ENCODE assay signal across 9 mouse cellular contexts in the genomic region with DNA sequence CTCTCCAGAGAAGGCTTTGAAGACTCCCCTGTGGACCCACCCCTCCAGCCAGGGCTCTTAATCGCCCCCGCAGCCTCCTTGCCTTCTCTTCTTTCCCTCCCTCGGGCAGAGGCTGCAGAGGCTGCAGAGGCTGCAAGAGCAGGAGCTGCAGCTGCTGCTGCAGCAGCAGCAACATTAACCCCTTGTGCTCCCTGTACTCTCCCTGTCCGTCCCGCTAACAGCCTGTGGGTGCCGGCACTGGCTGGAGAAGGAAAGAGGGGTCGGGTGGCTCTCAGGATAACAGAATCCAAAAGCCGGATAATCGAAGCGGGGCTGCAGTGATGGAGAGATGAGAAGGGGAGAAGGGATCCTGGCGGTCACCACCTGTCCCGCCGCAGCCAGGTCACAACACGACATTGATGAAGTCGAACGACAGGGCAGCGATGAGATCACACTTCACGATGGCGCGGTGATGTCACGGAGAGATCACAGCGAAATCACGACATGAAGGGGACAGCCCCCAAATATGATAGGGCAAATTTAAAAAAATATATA. TPM values are rescaled to one million over a fixed set of nuclear protein-coding genes. Genes with fewer than 3 reads are reported as not detected.
DNase-seq lines count a peak whose midpoint lies in the region; ATAC-seq and TF ChIP-seq lines count a peak whose summit lies in the region.
"Had no signal": no experiment of that assay in that cellular context is flagged by ENCODE, and none has a peak within 500 bp of the region (broad histone marks: within the 10 kb centered on the region; RNA-seq: fewer than 3 reads in every experiment).

No protein-coding gene starts in this region.

- DNase-seq in heart, adult 18-20 months, result no peak
- DNase-seq in thymus, postnatal 14 days, result peak; percentile 41
- no peak for DNase-seq in thymus, adult 18-20 months
- peak; percentile 67 for DNase-seq in limb, embryonic 10.5 days (ENCODE audit: low spot score)
- DNase-seq in gastrocnemius, postnatal 14 days, result no peak

- peak overlapping the region; percentile 83 for H3K9ac ChIP-seq in heart, embryonic 12.5 days
- peak overlapping the region; percentile 85 for H3K9ac ChIP-seq in embryonic facial prominence, embryonic 13.5 days

- intact Hi-C loops in gastrocnemius, postnatal 14 days (cut with DNase I; ENCODE audit: low total_unique reads), result no loop called here

- H3K27me3 ChIP-seq in heart, embryonic 12.5 days (replicated peaks), result no peaks in the 10 kb centered on the region
- H3K27me3 ChIP-seq in embryonic facial prominence, embryonic 13.5 days, result no peaks in the 10 kb centered on the region
- H3K27me3 ChIP-seq in limb, embryonic 10.5 days (ENCODE audit: low read depth, poor library complexity, severe bottlenecking), result no peaks in the 10 kb centered on the region
- H3K27me3 ChIP-seq in myocyte (ENCODE audit: control insufficient read depth, insufficient read depth, insufficient read length), result no peaks in the 10 kb centered on the region

- ATAC-seq in heart, embryonic 12.5 days (ENCODE audit: insufficient number of reproducible peaks, low FRiP score), result 0 out of 2 replicates have a peak, but pooled peaks have one; percentile 0
- no peak for ATAC-seq in embryonic facial prominence, embryonic 13.5 days (ENCODE audit: insufficient number of reproducible peaks, insufficient read depth, low FRiP score, low TSS enrichment, low read depth)

- peak overlapping the region; percentile 47 for H3ac ChIP-seq in myocyte (ENCODE audit: control insufficient read depth, insufficient read length)

- peak overlapping the region; percentile 96 for H3K4me2 ChIP-seq in heart, embryonic 12.5 days
- H3K4me2 ChIP-seq in embryonic facial prominence, embryonic 13.5 days, result peak overlapping the region; percentile 100
- peak overlapping the region; percentile 71 for H3K4me2 ChIP-seq in myocyte (ENCODE audit: low read depth)

- peak overlapping the region; percentile 89; the same call in 1 of the 2 replicates for H3K27ac ChIP-seq in heart, embryonic 12.5 days (ENCODE audit: poor library complexity, severe bottlenecking)
- H3K27ac ChIP-seq in embryonic facial prominence, embryonic 13.5 days, result peak overlapping the region; percentile 95
- H3K27ac ChIP-seq in limb, embryonic 10.5 days, result peak overlapping the region; percentile 91

- under 1% methylated on average over 23 of the region's 23 CpGs for WGBS in heart, embryonic 12.5 days
- WGBS in embryonic facial prominence, embryonic 13.5 days, result under 1% methylated on average over 23 of the region's 23 CpGs
- WGBS in limb, embryonic 10.5 days, result under 1% methylated on average over 23 of the region's 23 CpGs

- H3K9me3 ChIP-seq in heart, embryonic 12.5 days (replicated peaks), result no peaks in the 10 kb centered on the region
- no peaks in the 10 kb centered on the region for H3K9me3 ChIP-seq in embryonic facial prominence, embryonic 13.5 days
- H3K9me3 ChIP-seq in limb, embryonic 10.5 days (replicated peaks), result no peaks in the 10 kb centered on the region

- H3K36me3 ChIP-seq in heart, embryonic 12.5 days, result peaks cover 36% of the 10 kb centered on the region
- peaks cover 30% of the 10 kb centered on the region for H3K36me3 ChIP-seq in embryonic facial prominence, embryonic 13.5 days
- peaks cover 42% of the 10 kb centered on the region for H3K36me3 ChIP-seq in limb, embryonic 10.5 days
- H3K36me3 ChIP-seq in myocyte (ENCODE audit: control insufficient read depth, insufficient read depth), result peaks cover 1% of the 10 kb centered on the region

- peaks cover 4% of the 10 kb centered on the region for H3K79me2 ChIP-seq in myocyte (ENCODE audit: control insufficient read depth, insufficient read depth)

- H3K4me1 ChIP-seq in heart, embryonic 12.5 days (replicated peaks), result peaks cover 34% of the 10 kb centered on the region
- peaks cover 52% of the 10 kb centered on the region for H3K4me1 ChIP-seq in embryonic facial prominence, embryonic 13.5 days
- peaks cover 53% of the 10 kb centered on the region for H3K4me1 ChIP-seq in limb, embryonic 10.5 days

- no peak for TF ChIP-seq POLR2A in myocyte (IDR thresholded peaks at IDR 0.05; ENCODE audit: insufficient read length, low read depth)

- peak overlapping the region; percentile 86 for H3K4me3 ChIP-seq in heart, embryonic 12.5 days
- peak overlapping the region; percentile 93 for H3K4me3 ChIP-seq in embryonic facial prominence, embryonic 13.5 days
- peak overlapping the region; percentile 89 for H3K4me3 ChIP-seq in limb, embryonic 10.5 days
- H3K4me3 ChIP-seq in myocyte, result peak overlapping the region; percentile 81

TF ChIP-seq in myocyte, 11 proteins besides CTCF, POLR2A, EP300 and RAD21:
- TF ChIP-seq TCF12 (IDR thresholded peaks at IDR 0.05; ENCODE audit: insufficient read depth, poor library complexity, severe bottlenecking) (no peak), POLR2AphosphoS2 (IDR thresholded peaks at IDR 0.05; ENCODE audit: insufficient read length, low read depth) (no peak), CEBPB (IDR thresholded peaks at IDR 0.05; ENCODE audit: insufficient read depth, poor library complexity, severe bottlenecking) (no peak), MYOG (IDR thresholded peaks at IDR 0.05; ENCODE audit: control insufficient read depth in 1 of 3, insufficient read depth in 1 of 3, insufficient read length in 2 of 3, low read depth in 2 of 3) (peak in 1 of 3 experiments; percentile 11), E2F4 (IDR thresholded peaks at IDR 0.05; ENCODE audit: insufficient read depth) (no peak), USF1 (IDR thresholded peaks at IDR 0.05; ENCODE audit: low read depth) (no peak), TCF3 (IDR thresholded peaks at IDR 0.05; ENCODE audit: insufficient read length, low read depth) (no peak), MYOD1 (IDR thresholded peaks at IDR 0.05; ENCODE audit: control insufficient read depth in 1 of 3, insufficient read length in 2 of 3, low read depth in 2 of 3) (peak in 1 of 3 experiments; percentile 2), SRF (IDR thresholded peaks at IDR 0.05; ENCODE audit: control insufficient read depth, insufficient read length, low read depth) (no peak), REST (IDR thresholded peaks at IDR 0.05; ENCODE audit: insufficient read depth, insufficient read length) (no peak), MAX (IDR thresholded peaks at IDR 0.05; ENCODE audit: low read depth) (no peak)

RNA-seq across cellular contexts. Expression of gene Ncdn, which starts 0.6 kb away (rescaled TPM):
- polyA plus RNA-seq in heart, embryonic 12.5 days (2016; fragmentation: Nextera tagmentation; extraction: Ambion mirVana), result 31.3 and 32.4 TPM in 2 replicates
- 10 to 100 TPM; 15.8 to 17.1 TPM for total RNA-seq in heart, adult 18-20 months (2021)
- 29.5 and 30.7 TPM in 2 replicates for polyA plus RNA-seq in embryonic facial prominence, embryonic 13.5 days (2015; fragmentation: Nextera tagmentation; extraction: Ambion mirVana)
- polyA plus RNA-seq in limb, embryonic 10.5 days (2016; fragmentation: Nextera tagmentation; extraction: Ambion mirVana), result 37.7 and 41.3 TPM in 2 replicates
- 25.8 TPM for polyA plus RNA-seq in myocyte (2012; fragmentation: generic; extraction: Trizol)
- total RNA-seq in gastrocnemius, postnatal 14 days (2021), result 10 to 100 TPM in 1 of 2 experiments, 1 to 10 TPM in 1; 7.4 to 10.6 TPM

RNA-seq across cellular contexts. Expression of gene AU040320, which starts 0.7 kb away (rescaled TPM):
- polyA plus RNA-seq in heart, embryonic 12.5 days (2016; fragmentation: Nextera tagmentation; extraction: Ambion mirVana), result 28.1 and 29.8 TPM in 2 replicates
- 10 to 100 TPM; 30.9 to 32.1 TPM for total RNA-seq in heart, adult 18-20 months (2021)
- 15.9 and 17.4 TPM in 2 replicates for polyA plus RNA-seq in embryonic facial prominence, embryonic 13.5 days (2015; fragmentation: Nextera tagmentation; extraction: Ambion mirVana)
- polyA plus RNA-seq in limb, embryonic 10.5 days (2016; fragmentation: Nextera tagmentation; extraction: Ambion mirVana), result 18.7 and 19.8 TPM in 2 replicates
- 56.6 TPM for polyA plus RNA-seq in myocyte (2012; fragmentation: generic; extraction: Trizol)
- total RNA-seq in gastrocnemius, postnatal 14 days (2021), result 10 to 100 TPM; 21.7 to 24.3 TPM

RNA-seq across cellular contexts. Expression of gene Tfap2e, which starts 16.6 kb away (rescaled TPM):
- not detected in 2 replicates for polyA plus RNA-seq in heart, embryonic 12.5 days (2016; fragmentation: Nextera tagmentation; extraction: Ambion mirVana)
- total RNA-seq in heart, adult 18-20 months (2021), result not detected
- 0.17 TPM in 1 of 2 replicates, not detected in the other for polyA plus RNA-seq in embryonic facial prominence, embryonic 13.5 days (2015; fragmentation: Nextera tagmentation; extraction: Ambion mirVana)
- not detected in 2 replicates for polyA plus RNA-seq in limb, embryonic 10.5 days (2016; fragmentation: Nextera tagmentation; extraction: Ambion mirVana)
- 0.02 TPM for polyA plus RNA-seq in myocyte (2012; fragmentation: generic; extraction: Trizol)
- total RNA-seq in gastrocnemius, postnatal 14 days (2021), result not detected
- total RNA-seq: left cerebral cortex, postnatal 14 days had no signal

Comparison
In these comparisons a context has a peak if more than half of its experiments do, and no peak if none do; other contexts are left out.
1. DNase-seq: peak in thymus, postnatal 14 days (single experiment) and limb, embryonic 10.5 days (single experiment); none in heart, adult 18-20 months (0 of 2), thymus, adult 18-20 months (0 of 2) and gastrocnemius, postnatal 14 days (single experiment).
2. Peak in every context shown above with its lines, with median percentiles within 50 percentile points of each other: H3K27ac ChIP-seq, H3K4me2 ChIP-seq and H3K4me3 ChIP-seq.